Mouse (Mus musculus) thymus, adult 18-20 months (tissue): Measurements from ENCODE around the gene Arhgap21.
A peak's percentile ranks its signal among the peaks of the same experiment; 100 is the strongest.

Source experiments
- DNase-seq, 2 experiments: peaks; one replicate each; pipeline ENCODE4 v3.0.0; 2022; ENCODE audit warnings: mixed read lengths in 2 of 2

The Arhgap21 gene

DNA sequence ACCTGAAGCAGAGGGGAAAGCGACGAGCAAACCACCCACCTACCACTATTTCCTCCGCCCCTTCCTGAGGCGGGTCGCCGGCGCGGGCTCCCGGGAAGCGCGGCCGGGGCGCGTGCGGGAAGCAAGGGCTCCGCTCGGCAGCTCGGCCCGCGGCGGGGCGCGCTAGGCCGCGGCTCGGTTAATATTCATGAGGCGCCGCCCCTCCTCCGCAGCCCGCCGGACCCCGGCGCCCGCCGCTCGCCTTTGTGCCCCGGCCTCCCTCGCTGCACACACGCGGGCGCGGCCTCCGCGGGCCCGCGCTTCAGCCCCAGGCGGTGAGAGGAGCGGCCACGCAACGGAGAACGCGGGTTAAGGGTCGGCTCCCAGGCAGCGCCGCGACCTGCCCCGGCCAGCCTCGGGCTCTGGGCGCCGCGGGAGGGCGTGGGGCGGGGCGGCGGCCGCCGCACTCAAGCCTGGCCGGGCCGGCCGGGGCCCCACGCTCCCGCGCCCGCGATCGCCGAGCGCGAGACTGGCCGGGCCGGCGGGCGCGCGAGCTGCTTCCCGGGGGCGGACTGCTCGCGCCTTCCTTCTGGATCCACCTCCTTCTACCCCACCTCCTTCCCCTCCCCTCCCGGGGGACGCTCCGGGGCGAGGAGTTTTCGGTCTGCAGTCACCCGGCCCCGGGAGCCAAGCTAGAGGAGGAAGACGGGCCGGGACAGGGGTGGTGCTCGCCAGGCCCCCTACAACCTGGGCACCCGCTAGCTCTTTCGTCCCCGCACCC lies at the start of gene Arhgap21:
TSS of gene Arhgap21 (minus strand) at position 441 of the 760 bp plus-strand sequence.
- peak; percentile 50 to 52 for DNase-seq

DNA sequence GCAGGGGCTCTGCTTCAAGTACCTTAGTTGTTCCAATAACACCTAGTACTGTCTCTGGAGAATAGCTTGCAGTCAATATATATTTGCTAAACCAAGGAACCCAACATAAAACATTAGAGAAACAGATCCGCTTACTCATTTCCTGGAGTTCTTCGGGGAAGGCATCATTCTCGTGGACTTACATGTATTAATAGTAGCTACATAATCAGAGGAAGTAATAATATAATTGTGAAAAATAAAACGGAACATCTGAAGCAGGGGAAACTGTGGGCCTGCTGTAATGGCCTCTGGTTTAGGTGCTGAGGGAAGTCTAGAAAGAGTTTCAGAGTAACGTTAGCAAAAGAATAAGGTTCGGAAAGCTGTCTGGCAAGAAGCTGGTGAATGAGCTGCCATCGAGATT lies 47.9 kb upstream of the Arhgap21 start:
- no peak for DNase-seq

DNA sequence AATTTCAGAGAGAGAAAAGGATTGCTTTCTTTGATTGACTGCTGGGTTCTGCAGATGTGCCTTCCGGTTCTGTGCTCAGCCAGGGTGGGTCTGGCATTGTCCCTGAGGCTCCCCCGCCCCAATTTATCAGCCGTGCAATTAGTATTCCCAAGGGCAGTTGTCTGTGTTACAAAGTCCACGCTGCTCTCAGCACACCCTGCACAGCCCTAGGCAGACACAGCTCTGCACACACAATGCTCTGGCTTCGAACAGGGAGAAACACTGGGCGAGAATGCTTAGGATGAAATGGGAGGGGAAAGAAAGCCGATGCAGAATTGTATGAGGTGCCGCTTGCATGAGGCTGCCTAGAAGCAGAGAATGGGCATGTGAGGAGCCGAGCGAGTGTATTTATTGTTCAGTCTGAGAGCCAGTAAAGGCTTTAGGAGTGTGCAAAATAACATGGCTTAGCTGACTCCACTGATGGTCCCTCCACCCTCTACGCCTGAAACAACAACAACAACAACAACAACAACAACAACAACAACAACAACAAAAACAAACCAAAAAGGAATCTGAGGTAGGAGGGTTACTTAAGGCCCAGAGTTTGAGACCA lies 42.2 kb upstream of the Arhgap21 start:
- no peak for DNase-seq

DNA sequence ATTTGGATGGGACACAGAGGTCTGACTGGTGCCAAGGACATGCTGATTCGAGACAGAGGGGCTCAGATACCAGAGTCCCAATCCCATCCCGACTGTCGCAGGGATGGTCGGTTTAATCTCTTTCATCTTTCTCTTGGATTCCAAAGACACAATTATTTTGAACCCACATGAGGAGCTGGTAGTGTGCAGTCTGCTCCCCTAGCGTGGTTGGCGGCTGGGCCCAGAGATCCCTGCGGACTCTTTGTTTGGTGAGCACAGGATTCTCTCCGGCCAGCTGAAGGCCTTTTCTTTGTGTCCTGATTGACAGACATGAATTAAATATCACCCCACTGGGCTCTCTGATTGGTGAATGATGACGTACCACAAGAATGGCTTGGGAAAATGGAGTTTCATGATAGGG lies 41.5 kb upstream of the Arhgap21 start:
- DNase-seq: no peak

DNA sequence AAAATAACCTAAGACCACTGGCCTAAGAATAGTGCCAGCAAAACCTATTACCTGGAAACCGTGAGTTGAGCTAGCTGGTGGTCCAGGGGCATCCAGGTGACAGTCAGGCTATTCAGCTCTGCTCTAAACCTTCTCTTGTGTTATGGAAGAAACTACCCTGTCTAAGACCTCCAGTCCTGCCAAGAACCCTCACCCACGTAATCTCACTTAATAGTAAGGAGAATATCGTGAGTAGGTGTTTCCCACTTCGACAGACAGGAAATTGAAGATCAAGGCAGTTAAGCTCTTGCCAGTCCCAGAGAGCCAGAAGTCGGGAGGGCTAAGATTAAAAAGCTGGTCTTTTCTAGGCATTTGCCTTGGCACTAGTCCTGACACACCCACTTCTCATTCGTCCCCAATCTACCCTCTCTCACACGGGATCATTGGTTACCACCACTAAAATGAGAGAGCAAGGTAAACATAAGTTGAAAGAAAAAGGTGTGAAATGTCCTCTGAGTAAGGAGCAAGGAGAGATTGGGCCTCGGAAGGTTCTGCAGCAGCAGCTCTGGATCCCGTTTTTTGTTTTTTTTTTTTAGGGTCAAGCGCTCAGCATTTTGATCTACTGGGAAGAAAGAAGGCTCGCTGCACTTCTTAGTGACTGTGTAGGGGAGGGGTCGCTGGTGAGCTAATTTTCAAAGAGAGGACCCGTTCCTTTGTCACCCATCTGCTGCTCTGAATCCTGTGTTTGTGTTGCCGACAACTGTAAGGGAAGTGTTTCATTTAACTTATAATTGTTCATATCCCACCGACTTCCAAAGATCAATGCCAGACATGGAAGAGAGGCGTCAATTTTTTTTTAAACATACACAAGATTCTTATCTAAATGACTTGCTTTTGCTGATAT lies 40.8 kb upstream of the Arhgap21 start:
- DNase-seq: no peak

DNA sequence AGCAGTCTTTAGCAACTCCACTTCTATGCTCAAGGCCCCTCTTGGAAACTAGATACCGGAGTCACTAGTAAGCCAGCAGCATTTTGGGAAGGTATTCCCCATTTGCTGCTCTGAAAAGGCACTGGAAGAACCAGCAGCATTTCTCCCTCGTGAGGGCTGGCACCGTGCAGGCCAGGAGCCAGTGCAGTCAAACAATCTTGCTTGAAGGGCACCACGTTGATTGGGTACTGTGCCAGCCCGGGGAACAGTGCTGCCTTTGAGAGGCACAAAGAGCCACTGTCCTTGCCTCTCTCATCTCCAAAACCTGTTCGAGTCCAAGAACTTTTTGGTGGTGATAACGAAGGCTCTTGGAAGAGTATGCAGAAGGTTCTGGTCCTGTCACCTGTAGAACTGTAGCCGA lies 33.9 kb upstream of the Arhgap21 start:
- DNase-seq: no peak

DNA sequence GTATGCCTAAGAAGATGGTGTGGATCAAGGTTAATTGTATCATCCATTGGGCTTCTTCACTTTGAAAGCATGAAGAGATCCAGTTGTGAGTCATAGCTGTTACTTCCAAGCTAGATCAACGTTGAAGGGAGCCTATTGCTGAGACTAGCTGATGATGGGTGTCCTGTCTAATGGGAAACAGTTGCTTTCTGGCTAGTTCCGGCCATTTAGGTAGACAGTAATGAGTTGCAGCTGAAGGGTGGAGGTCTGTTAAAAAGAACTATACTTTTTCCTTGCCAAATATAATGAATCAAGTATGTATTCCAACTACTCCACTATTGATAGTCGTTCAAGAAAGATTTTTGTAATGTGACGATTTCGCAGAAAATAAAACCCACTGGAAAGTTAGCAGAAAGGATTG lies 32.5 kb upstream of the Arhgap21 start:
- DNase-seq: no peak

DNA sequence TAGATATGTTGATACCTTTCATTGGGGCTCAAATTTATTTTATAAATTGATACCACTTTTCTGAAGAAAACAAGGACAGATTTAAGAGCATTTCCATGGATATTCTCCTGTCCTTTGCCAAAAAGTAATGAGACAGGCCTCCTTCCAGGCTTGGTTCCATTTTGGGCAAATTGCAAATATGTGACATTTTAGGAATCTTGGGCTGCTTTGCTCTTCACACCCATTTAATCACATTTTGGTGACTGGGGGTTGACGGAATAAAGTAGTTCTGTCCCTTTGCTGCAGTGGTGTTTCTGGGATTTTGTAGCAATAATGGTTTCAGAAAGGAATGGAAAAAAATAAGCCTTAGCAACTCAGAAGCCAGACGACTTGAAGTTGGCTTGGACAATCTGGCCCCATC lies 26.9 kb upstream of the Arhgap21 start:
- DNase-seq: no peak

DNA sequence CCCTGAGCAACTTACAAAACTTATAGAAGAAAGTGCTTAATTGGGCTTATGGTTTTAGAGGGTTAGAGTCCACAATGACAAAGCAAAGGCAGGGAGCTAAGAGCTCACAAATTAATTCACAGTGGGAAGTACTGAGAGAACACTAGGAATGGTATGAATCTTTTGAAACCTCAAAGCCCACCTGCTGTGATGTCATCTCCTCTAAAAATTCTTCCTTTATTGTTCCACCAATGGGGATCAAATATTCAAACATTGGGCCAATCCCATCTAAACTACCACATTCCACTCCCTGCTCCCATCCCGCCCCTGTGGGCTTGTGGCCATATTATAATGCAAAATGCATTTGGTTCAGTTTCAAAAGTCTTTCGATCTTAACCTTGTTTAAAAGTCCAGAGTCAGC lies 22.8 kb upstream of the Arhgap21 start:
- DNase-seq: no peak

DNA sequence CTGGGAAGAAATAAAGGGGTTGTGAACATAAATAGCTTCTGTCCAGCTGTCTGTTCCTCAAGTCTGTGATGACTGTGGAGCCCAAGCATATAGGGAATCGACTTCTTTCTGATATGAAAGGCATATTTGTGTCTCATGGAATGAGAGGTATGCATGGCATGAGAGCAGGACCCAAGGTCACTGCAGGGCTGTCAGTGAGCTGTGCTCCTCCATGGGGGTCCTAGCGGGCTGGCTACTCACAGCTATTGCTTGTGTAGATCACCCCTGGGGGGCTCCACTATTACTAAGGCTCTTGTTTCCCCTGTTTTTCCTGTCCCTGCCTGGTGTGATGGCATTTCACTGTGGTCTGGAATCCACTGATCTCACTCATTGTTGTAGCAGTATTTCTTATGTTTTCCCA lies 22.2 kb upstream of the Arhgap21 start:
- no peak for DNase-seq

DNA sequence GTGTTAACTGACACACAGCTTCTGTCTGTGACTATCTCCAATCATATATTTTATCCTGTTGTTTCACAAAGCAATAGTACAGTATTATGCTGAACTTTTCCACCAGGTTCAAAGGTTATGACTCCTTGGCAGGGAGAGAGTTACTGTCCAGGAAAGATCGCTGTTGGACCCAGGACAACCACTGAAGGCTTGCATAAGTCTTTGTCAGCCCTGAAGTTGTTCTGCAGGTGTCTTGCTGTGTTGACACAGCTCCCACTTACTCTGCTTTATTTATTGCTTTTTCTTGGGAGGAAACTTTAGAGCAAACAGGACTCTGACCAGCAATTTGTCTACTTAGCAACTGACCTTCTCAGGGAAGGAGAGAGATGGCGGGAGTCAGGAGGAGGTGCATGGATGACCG lies 21.4 kb upstream of the Arhgap21 start:
- no peak for DNase-seq

DNA sequence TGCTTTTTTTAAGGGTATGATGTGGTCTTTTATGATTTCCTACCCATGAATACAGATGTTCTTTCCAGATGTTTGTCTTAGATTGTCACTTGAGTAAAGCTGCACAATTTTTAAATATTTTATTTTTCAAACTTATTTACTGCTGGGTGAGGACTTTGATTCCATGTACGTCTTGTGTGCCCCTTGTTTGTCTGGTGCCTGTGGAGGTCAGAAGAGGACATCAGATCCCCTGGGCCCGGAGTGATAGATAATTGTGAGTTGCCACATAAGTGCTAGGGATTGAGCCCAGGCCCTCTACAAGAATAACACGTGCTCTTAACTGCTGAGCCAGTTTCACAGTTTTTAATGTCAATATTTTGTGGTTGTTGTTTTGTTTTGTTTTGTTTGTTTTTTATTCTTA lies 19.1 kb upstream of the Arhgap21 start:
- DNase-seq: no peak

DNA sequence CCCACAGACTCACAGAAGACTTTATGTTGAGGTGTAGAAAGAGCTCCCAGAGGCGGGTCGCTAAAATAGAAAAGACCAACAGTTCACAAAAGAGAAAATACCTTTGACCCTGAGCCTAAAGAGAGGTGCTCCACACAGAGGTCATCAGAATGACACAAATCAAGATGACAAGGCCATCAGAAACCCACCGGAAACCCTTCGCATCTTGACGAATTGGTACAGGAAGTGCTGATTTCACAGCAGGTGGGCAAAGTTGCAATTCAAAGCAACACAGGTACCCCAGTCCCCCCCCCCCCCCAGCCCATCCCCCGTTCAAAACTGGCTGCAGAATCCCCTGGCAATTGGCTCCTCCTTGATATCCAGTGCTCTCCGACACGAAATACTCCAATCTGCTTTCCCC lies 10.0 kb upstream of the Arhgap21 start:
- no peak for DNase-seq

DNA sequence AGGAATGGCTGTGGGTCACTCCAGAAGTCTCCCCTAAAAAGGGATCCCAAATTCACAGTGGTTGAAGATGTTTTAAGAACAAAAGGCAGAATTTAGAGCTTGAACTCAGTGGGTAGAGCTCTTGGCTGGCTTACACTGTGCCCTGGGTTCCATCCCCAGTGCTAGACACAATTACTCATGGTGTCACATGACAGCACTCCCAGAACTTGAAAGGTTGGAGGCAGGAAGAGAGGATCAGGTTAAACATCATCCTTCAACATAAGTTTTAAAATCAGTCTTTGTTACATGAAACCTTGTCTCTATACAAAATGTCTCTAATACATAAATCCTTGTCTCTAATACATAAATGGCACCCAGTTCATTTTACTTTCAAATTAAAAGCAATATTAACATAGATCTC lies 8.4 kb upstream of the Arhgap21 start:
- DNase-seq: no peak

DNA sequence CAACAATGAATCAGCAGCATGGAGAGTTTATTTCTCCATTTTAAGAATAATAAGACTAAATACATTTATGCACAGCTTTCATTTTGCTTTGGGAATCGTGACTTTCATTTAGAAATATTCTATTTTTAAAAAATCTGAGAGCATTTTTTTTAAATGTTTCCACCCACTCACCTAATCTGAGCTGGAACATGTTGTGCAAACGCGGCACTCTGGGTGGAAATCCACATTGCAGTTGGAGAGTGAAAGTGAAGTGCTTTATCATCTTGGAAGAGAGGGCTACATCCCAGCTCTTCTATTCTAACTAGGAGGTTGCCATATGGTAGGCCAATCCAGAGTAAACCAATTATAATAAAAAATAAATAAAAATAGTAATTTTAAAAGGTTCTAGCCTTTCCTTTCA lies 4.8 kb upstream of the Arhgap21 start:
- DNase-seq: no peak

DNA sequence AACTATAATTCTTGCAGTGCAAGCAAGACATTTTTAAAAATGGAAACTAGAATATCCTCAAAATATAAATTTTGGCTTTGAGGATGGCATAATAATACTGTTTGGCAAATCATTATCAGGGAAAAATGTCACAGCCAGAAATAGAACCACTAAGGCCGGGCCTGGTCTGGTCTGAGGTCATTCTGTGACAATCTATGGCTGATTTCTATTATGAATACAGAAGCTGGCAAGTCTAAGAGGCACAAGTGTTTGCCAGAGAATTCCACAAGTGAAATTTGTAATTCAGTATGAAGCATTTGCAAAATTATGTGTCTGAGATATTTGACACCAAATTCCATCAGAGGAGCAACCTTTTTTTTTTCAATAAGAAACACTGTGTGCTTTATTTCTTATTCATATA lies 3.5 kb upstream of the Arhgap21 start:
- DNase-seq: no peak

DNA sequence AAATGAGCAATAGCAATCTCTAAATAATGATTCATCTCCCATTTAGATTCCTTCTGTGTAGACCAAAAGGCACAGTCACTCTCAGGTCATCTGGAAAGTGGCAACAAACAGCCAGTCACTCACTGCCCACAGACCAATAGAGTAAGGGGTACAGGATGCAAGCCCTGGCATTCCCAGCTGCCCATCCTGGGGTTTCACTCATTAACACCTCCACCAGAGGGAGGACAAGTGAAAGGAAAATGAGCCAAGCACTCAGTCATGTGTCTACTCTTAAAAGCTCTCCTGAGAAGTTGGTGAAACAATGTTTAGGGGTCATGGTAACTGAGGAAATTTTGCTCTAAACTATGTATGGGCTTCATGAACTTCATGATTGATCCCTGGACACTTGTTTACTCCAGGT lies 2.9 kb upstream of the Arhgap21 start:
- DNase-seq: no peak

DNA sequence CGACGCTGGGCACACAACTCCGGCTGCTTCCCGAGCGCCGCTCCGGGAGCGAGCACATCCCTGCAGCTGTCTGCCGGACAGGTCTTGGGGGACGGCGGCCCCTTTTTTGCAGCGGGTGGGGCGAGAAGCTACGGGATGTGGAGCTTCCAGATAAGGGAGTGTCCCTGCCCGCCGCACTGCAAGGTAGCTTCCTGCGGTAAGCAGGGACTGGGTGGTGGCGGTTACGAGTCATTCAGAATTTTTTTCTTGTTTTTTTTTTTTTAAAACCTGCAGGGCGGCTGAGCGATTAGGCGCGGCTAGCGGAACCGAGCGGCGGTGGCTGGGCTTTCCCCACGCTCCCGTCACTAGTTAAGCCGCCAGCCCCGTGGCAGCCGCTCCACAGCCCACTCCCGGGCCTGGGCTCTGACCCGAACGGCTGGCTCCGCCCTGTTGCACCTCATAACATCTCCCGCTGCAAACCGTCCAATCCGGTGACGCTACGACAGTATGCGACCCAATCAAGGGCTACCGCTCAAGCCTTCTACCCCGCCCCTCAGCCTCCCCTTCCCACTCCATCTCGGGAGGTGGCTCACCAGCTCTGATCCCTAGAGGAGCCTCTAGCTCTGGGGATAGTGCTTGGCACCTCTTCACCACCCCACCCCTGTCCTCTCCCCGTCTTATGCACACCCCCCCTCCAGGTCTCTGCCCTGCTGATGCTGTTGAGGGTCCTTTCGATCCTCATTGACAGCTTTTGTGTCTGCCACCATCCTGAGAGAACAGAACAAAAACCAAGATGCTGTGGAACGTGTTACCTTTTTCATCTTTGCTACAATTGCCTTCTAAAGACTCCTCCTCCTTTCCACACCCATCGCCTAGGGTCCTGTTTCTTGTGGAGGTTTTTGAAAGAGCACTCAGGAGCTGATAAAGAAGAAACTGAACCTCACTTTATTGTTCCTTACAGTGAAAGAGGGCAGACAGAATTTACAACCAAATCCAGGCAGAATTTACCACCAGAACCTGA lies 820 bp upstream of the Arhgap21 start:
- peak; percentile 85 to 89 for DNase-seq

DNA sequence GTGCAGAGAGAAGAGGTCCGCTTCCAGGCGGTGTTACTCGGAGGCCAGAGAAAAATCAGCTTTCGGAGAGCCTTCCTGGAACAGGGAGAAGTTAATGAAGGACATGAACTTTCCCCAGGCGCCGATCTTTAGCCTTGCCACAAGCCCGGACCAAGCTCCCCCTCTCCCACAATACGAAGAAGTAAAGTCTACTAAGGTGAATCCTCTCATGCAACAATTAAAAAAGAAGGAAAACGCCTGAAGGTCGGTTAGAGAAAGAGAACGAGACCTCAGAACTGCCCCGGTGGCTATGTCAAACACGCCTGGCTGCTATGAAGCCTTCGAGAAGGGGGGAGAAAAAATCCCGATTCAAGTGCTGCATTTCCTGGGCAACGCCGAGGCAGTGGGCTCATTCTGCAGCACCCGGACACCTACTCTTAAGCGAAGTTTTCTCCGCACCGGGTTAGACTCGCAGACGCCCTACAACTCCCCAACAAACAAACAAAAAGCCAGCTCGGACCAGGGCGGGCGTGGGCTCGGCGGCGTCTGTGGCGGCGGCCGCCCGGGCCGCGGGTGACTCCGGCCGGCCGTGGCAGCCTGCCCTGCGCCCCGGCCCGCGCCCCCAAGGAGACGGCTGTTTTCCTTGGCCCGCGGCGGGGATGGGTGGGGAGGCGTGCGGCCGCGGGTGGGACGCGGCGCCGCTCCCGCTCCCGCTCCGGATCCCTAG lies 882 bp downstream of the Arhgap21 start:
- DNase-seq: no peak

DNA sequence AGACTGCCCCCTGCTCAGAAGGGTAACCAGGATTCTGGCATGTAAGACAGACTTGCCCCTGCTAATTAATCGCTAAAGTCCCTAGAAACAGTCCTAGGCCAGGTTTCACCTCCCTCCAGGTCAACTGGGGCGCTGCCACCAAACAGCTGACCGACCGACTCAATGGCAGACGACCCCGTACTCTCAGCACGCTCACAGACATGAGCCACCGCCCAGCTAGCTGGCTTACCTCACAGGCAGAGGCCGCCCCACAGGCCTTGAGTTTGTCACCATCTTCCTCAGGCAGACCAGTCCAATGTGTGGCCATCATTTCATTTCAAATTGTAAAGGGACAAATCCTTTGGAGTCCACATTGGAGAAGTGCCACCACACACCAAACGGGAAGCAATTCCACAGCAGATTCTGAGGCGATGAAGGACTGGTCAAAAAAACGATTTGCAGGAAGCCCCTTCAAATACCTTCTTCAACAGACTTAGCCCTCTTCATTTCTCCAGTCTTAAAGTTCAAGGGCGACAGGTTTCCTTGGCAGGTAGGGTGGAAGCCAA lies 1.5 kb downstream of the Arhgap21 start:
- DNase-seq: no peak
